Mouse (Mus musculus) limb, embryonic 13.5 days (tissue): ENCODE results near the gene Myo9a. TPM values are rescaled to one million over a fixed set of nuclear protein-coding genes. Genes with fewer than 3 reads are reported as not detected.
"Not testable (repeated sequence)": the region's sequence is repeated elsewhere in the genome, so short reads cannot be mapped to it uniquely, and the experiment has no call there.

ENCODE experiments used
- ATAC-seq: fragments of 200-750 bp; cut with Nextera tagmentation; 2 replicates; pipeline ENCODE4 v1.8.0; 2017; ENCODE audit warnings: low read depth, moderate number of reproducible peaks, moderate TSS enrichment; ENCODE audit not compliant: low FRiP score
- H3K27ac ChIP-seq: fragments of 300-500 bp; sonication (generic); 2 replicates; pipeline ENCODE4 v1.5.1; 2015; ENCODE audit warnings: inconsistent platforms, mild to moderate bottlenecking, moderate library complexity
- H3K27me3 ChIP-seq: fragments of 300-500 bp; sonication (generic); 2 replicates; pipeline ENCODE4 v1.6.1; 2015; ENCODE audit warnings: mild to moderate bottlenecking, inconsistent platforms
- H3K36me3 ChIP-seq: fragments of 300-500 bp; sonication (generic); 2 replicates; pipeline ENCODE4 v1.6.1; 2015; ENCODE audit warnings: inconsistent platforms, mild to moderate bottlenecking, moderate library complexity
- H3K4me1 ChIP-seq: fragments of 300-500 bp; sonication (generic); 2 replicates; pipeline ENCODE4 v1.6.1; 2015; ENCODE audit warnings: inconsistent platforms
- H3K4me2 ChIP-seq: fragments of 300-500 bp; sonication (generic); replicated peaks from 2 replicates; pipeline ENCODE4 v1.6.1; 2015; ENCODE audit warnings: inconsistent platforms, mild to moderate bottlenecking, moderate library complexity
- H3K4me3 ChIP-seq: fragments of 300-500 bp; sonication (generic); 2 replicates; pipeline ENCODE4 v1.5.1; 2015; ENCODE audit warnings: moderate library complexity, mild to moderate bottlenecking, inconsistent platforms
- H3K9ac ChIP-seq: fragments of 300-500 bp; sonication (generic); 2 replicates; pipeline ENCODE4 v1.6.1; 2015; ENCODE audit warnings: mild to moderate bottlenecking, inconsistent platforms
- H3K9me3 ChIP-seq: fragments of 300-500 bp; sonication (generic); 2 replicates; pipeline ENCODE4 v1.6.1; 2016; ENCODE audit warnings: inconsistent platforms
- WGBS: fragments of 180-500 bp; shearing (Covaris S2); methylation state at CpG from one replicate; pipeline ENCODE4 v1.1.7; 2015; 5-methylcytosine and 5-hydroxymethylcytosine counted together
- polyA plus RNA-seq: library from polyadenylated mRNA; unstranded; fragments of >200 nt; fragmentation: Nextera tagmentation; extraction: Ambion mirVana; gene quantifications from 2 replicates; pipeline ENCODE4 v1.2.1, GENCODE M21; 2015

Gene Myo9a
- polyA plus RNA-seq, 1 experiment from 2014 or later, result 17.5 TPM

- Histone ChIP-seq H3K36me3 (no peaks in the 10 kb centered on the region), H3K27ac (no peak overlapping the region), H3K4me3 (no peak overlapping the region), H3K9me3 (no peaks in the 10 kb centered on the region), H3K9ac (no peak overlapping the region), H3K4me1 (peaks cover 20% of the 10 kb centered on the region), H3K27me3 (no peaks in the 10 kb centered on the region), H3K4me2 (no peak overlapping the region)
- WGBS, result 82% methylated on average over 7 of the region's 7 CpGs
- ATAC-seq, result no peak
These were observed 202.9 kb downstream of the Myo9a start for GRCm38 (mm10) chr9:59953556-59953955.

- Histone ChIP-seq H3K4me2 (no peak overlapping the region), H3K27me3 (no peaks in the 10 kb centered on the region), H3K9me3 (no peaks in the 10 kb centered on the region), H3K9ac (no peak overlapping the region), H3K27ac (peak overlapping the region; percentile 11; the same call in 1 of the 2 replicates), H3K4me3 (no peak overlapping the region), H3K4me1 (peaks cover 24% of the 10 kb centered on the region), H3K36me3 (no peaks in the 10 kb centered on the region)
- 17% methylated on average over 3 of the region's 3 CpGs for WGBS
- ATAC-seq, result no peak
These were observed 204.5 kb downstream of the Myo9a start for GRCm38 (mm10) chr9:59955199-59955598.

GRCm38 (mm10) chr9:59955692-59956091 is 205.0 kb downstream of the Myo9a start:
- Histone ChIP-seq H3K9ac (no peak overlapping the region), H3K27me3 (no peaks in the 10 kb centered on the region), H3K9me3 (no peaks in the 10 kb centered on the region), H3K27ac (peak overlapping the region; percentile 11; the same call in 1 of the 2 replicates), H3K36me3 (no peaks in the 10 kb centered on the region), H3K4me3 (no peak overlapping the region), H3K4me1 (peaks cover 24% of the 10 kb centered on the region), H3K4me2 (peak overlapping the region; percentile 44; the same call in 1 of the 2 replicates)
- 64% methylated on average over 6 of the region's 6 CpGs for WGBS
- ATAC-seq, result no peak

GRCm38 (mm10) chr9:59956496-59956895 is 205.8 kb downstream of the Myo9a start:
- H3K4me2 ChIP-seq, result peak overlapping the region; percentile 44
- no peaks in the 10 kb centered on the region for H3K27me3 ChIP-seq
- H3K9ac ChIP-seq, result no peak overlapping the region; the same call in 1 of the 2 replicates
- no peak for ATAC-seq
- H3K27ac ChIP-seq, result no peak overlapping the region
- peaks cover 29% of the 10 kb centered on the region for H3K4me1 ChIP-seq
- no peaks in the 10 kb centered on the region for H3K36me3 ChIP-seq
- H3K9me3 ChIP-seq, result no peaks in the 10 kb centered on the region
- peak overlapping the region; percentile 26 for H3K4me3 ChIP-seq
- 29% methylated on average over 6 of the region's 6 CpGs for WGBS

- H3K27ac ChIP-seq, H3K36me3 ChIP-seq, ATAC-seq, H3K4me2 ChIP-seq, H3K27me3 ChIP-seq, H3K9ac ChIP-seq, H3K4me3 ChIP-seq, H3K9me3 ChIP-seq: not testable (repeated sequence)
- H3K4me1 ChIP-seq, result peaks cover 40% of the 10 kb centered on the region
- whole genome bisulfite sequencing, result 8% methylated on average over 1 of the region's 1 CpGs
These were observed 207.4 kb downstream of the Myo9a start for GRCm38 (mm10) chr9:59958115-59958514.

- Histone ChIP-seq H3K27ac (no peak overlapping the region), H3K36me3 (no peaks in the 10 kb centered on the region), H3K4me1 (peaks cover 41% of the 10 kb centered on the region), H3K27me3 (no peaks in the 10 kb centered on the region), H3K4me3 (no peak overlapping the region), H3K9me3 (no peaks in the 10 kb centered on the region), H3K9ac (no peak overlapping the region), H3K4me2 (no peak overlapping the region)
- peak; percentile 25; the same call in 1 of the 2 replicates for ATAC-seq
- under 1% methylated on average over 8 of the region's 8 CpGs for WGBS
These were observed 208.6 kb downstream of the Myo9a start for GRCm38 (mm10) chr9:59959276-59959675.

GRCm38 (mm10) chr9:59960559-59960958 is 209.9 kb downstream of the Myo9a start, which contains the start of gene Nr2e3:
Gene Nr2e3, minus strand, starts transcription at chr9:59960659.
- Histone ChIP-seq H3K27me3 (no peaks in the 10 kb centered on the region), H3K27ac (peak within 1 kb of the TSS; percentile 58; the same call in 1 of the 2 replicates), H3K4me2 (peak within 1 kb of the TSS; percentile 14), H3K9ac (no peak within 1 kb of the TSS), H3K4me3 (no peak within 1 kb of the TSS), H3K9me3 (no peaks in the 10 kb centered on the region), H3K36me3 (no peaks in the 10 kb centered on the region), H3K4me1 (peaks cover 52% of the 10 kb centered on the region)
- WGBS, result 86% methylated on average over 10 of the region's 10 CpGs
- no peak for ATAC-seq

- no peaks in the 10 kb centered on the region for H3K36me3 ChIP-seq
- peaks cover 51% of the 10 kb centered on the region for H3K4me1 ChIP-seq
- no peaks in the 10 kb centered on the region for H3K27me3 ChIP-seq
- no peaks in the 10 kb centered on the region for H3K9me3 ChIP-seq
- no peak overlapping the region for H3K9ac ChIP-seq
- no peak for ATAC-seq
- no peak overlapping the region for H3K4me3 ChIP-seq
- no peak overlapping the region for H3K27ac ChIP-seq
- WGBS, result 49% methylated on average over 14 of the region's 14 CpGs
- no peak overlapping the region for H3K4me2 ChIP-seq
These were observed 210.7 kb downstream of the Myo9a start for GRCm38 (mm10) chr9:59961201-59961955.

- Histone ChIP-seq H3K27me3 (no peaks in the 10 kb centered on the region), H3K27ac (peak overlapping the region; percentile 33; the same call in 1 of the 2 replicates), H3K9ac (no peak overlapping the region), H3K4me2 (no peak overlapping the region), H3K9me3 (no peaks in the 10 kb centered on the region), H3K36me3 (no peaks in the 10 kb centered on the region), H3K4me3 (no peak overlapping the region), H3K4me1 (peaks cover 46% of the 10 kb centered on the region)
- 16% methylated on average over 3 of the region's 3 CpGs for WGBS
- peak; percentile 69 for ATAC-seq
These were observed 213.7 kb downstream of the Myo9a start for GRCm38 (mm10) chr9:59964367-59964766.

- H3K27ac ChIP-seq, result 0 out of 2 replicates have a peak overlapping the region, but pooled peaks have one; percentile 33
- H3K4me1 ChIP-seq, result peaks cover 42% of the 10 kb centered on the region
- H3K4me2 ChIP-seq, result no peak overlapping the region
- ATAC-seq, result no peak
- H3K36me3 ChIP-seq, result no peaks in the 10 kb centered on the region
- H3K4me3 ChIP-seq, result no peak overlapping the region
- no peaks in the 10 kb centered on the region for H3K9me3 ChIP-seq
- no peaks in the 10 kb centered on the region for H3K27me3 ChIP-seq
- 67% methylated on average over 10 of the region's 10 CpGs for WGBS
- no peak overlapping the region for H3K9ac ChIP-seq
These were observed 214.3 kb downstream of the Myo9a start for GRCm38 (mm10) chr9:59965046-59965445.

GRCm38 (mm10) chr9:59969383-59969782 is 218.7 kb downstream of the Myo9a start:
- Histone ChIP-seq H3K9ac (no peak overlapping the region), H3K4me3 (no peak overlapping the region), H3K36me3 (peaks cover 17% of the 10 kb centered on the region), H3K9me3 (no peaks in the 10 kb centered on the region), H3K4me1 (peaks cover 17% of the 10 kb centered on the region), H3K27me3 (no peaks in the 10 kb centered on the region), H3K27ac (no peak overlapping the region), H3K4me2 (no peak overlapping the region)
- ATAC-seq, result peak; percentile 71; the same call in 1 of the 2 replicates
- 26% methylated on average over 6 of the region's 6 CpGs for WGBS

- 82% methylated on average over 4 of the region's 4 CpGs for WGBS
- Histone ChIP-seq H3K4me2 (no peak overlapping the region), H3K36me3 (peaks cover 23% of the 10 kb centered on the region), H3K27ac (peak overlapping the region; percentile 0; the same call in 1 of the 2 replicates), H3K27me3 (no peaks in the 10 kb centered on the region), H3K9ac (0 out of 2 replicates have a peak overlapping the region, but pooled peaks have one; percentile 19), H3K9me3 (no peaks in the 10 kb centered on the region), H3K4me1 (no peaks in the 10 kb centered on the region), H3K4me3 (no peak overlapping the region)
- ATAC-seq, result no peak
These were observed 220.6 kb downstream of the Myo9a start for GRCm38 (mm10) chr9:59971263-59971662.
